Comparison of ENCODE assay signal across 19 mouse cellular contexts in genomic region chr2:75139544-75139943, GRCm38 (mm10).
DNase-seq lines count a peak whose midpoint lies in the region; ATAC-seq lines count a peak whose summit lies in the region.
"Had no signal": no experiment of that assay in that cellular context is flagged by ENCODE, and none has a peak within 500 bp of the region (broad histone marks: within the 10 kb centered on the region; RNA-seq: fewer than 3 reads in every experiment).

No protein-coding gene starts in this region.

- no peak overlapping the region for H3K4me3 ChIP-seq in midbrain, embryonic 11.5 days (ENCODE audit: low read depth, low read length)
- H3K4me3 ChIP-seq in midbrain, embryonic 14.5 days (replicated peaks; ENCODE audit: low read depth, low read length), result no peak overlapping the region

- no peak overlapping the region for H3K4me2 ChIP-seq in midbrain, embryonic 11.5 days
- H3K4me2 ChIP-seq in midbrain, embryonic 14.5 days (ENCODE audit: low read length), result no peak overlapping the region

- peaks cover 53% of the 10 kb centered on the region for H3K27me3 ChIP-seq in midbrain, embryonic 11.5 days (ENCODE audit: control insufficient read depth, insufficient read depth, low read length)
- H3K27me3 ChIP-seq in midbrain, embryonic 14.5 days (ENCODE audit: control insufficient read depth, insufficient read depth, low read length), result peaks cover 56% of the 10 kb centered on the region
- H3K27me3 ChIP-seq: CH12.LX had no signal

- H3K27ac ChIP-seq in midbrain, embryonic 11.5 days (ENCODE audit: low read depth, low read length), result no peak overlapping the region
- no peak overlapping the region for H3K27ac ChIP-seq in midbrain, embryonic 14.5 days (replicated peaks; ENCODE audit: low read depth, low read length)

- no peaks in the 10 kb centered on the region for H3K36me3 ChIP-seq in midbrain, embryonic 11.5 days (ENCODE audit: control insufficient read depth, insufficient read depth, low read length)
- H3K36me3 ChIP-seq in midbrain, embryonic 14.5 days (ENCODE audit: control insufficient read depth, insufficient read depth, low read length), result no peaks in the 10 kb centered on the region
- H3K36me3 ChIP-seq: G1E had no signal

- DNase-seq in heart, adult 11 months, result peak; percentile 85
- no peak for DNase-seq in heart, adult 8-10 months (ENCODE audit: low spot score)
- DNase-seq in midbrain, embryonic 11.5 days (ENCODE audit: low spot score, missing footprints), result peak; percentile 64
- DNase-seq in midbrain, embryonic 14.5 days, result no peak
- DNase-seq: adrenal gland, adult 2 months; adrenal gland, adult 8-10 months; adrenal gland, postnatal 10 days; adrenal gland, postnatal 14 days; adrenal gland, postnatal 25 days; adrenal gland, postnatal 36 days; B cell, adult 2 months; cerebellum, adult 11 months; cerebellum, adult 11-12 months; cerebellum, adult 18-20 months had no signal

- no peak for ATAC-seq in midbrain, embryonic 11.5 days (ENCODE audit: low FRiP score)
- ATAC-seq in midbrain, embryonic 14.5 days (ENCODE audit: low FRiP score, low TSS enrichment), result no peak
- ATAC-seq: activated CD4-positive, CD25-positive, alpha-beta regulatory T cell, adult 4 months; CD4-positive, CD25-positive, alpha-beta regulatory T cell, adult 4 months; Patski had no signal

- H3K9ac ChIP-seq in midbrain, embryonic 11.5 days (ENCODE audit: low read length), result no peak overlapping the region
- no peak overlapping the region for H3K9ac ChIP-seq in midbrain, embryonic 14.5 days (replicated peaks; ENCODE audit: low read length)

- WGBS in midbrain, embryonic 11.5 days, result 59% methylated on average over 2 of the region's 2 CpGs
- WGBS in midbrain, embryonic 14.5 days, result 54% methylated on average over 2 of the region's 2 CpGs

- no peaks in the 10 kb centered on the region for H3K9me3 ChIP-seq in midbrain, embryonic 11.5 days (ENCODE audit: control insufficient read depth, low read length)
- H3K9me3 ChIP-seq in midbrain, embryonic 14.5 days (ENCODE audit: control insufficient read depth, low read length), result no peaks in the 10 kb centered on the region
- H3K9me3 ChIP-seq: G1E had no signal

- peaks cover 5% of the 10 kb centered on the region for H3K4me1 ChIP-seq in midbrain, embryonic 11.5 days (ENCODE audit: control insufficient read depth, insufficient read depth, low read length)
- H3K4me1 ChIP-seq in midbrain, embryonic 14.5 days (ENCODE audit: control insufficient read depth, insufficient read depth, low read length), result peaks cover 6% of the 10 kb centered on the region; the same call in 1 of the 2 replicates

Comparison
In these comparisons a context has a peak if more than half of its experiments do, and no peak if none do; other contexts are left out.
1. DNase-seq: peak in heart, adult 11 months (single experiment) and midbrain, embryonic 11.5 days (single experiment); none in heart, adult 8-10 months (single experiment) and midbrain, embryonic 14.5 days (single experiment).